ENCODE assay signal across 13 mouse cellular contexts in the genomic region with DNA sequence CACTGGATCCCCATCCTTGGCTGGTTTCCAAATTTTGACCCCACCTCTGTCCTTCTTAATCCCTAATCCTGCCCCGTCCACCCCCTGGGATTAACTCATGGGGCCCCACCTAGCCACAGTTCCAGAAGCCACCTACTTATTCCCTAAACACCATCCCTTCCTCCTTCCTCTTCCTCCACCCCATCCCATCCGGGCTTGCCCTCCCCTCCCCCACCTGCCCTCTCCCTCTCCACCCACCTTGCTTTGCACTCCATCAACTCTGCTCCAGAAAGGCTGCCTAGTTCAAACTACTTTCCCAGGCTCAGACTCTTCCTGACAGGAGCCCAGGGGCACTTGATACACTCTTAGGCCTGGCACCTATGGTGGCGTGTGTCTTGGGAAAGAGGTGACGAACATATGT. TPM values are rescaled to one million over a fixed set of nuclear protein-coding genes. Genes with fewer than 3 reads are reported as not detected.
DNase-seq lines count a peak whose midpoint lies in the region; ATAC-seq and TF ChIP-seq lines count a peak whose summit lies in the region.
"Had no signal": no experiment of that assay in that cellular context is flagged by ENCODE, and none has a peak within 500 bp of the region (broad histone marks: within the 10 kb centered on the region; RNA-seq: fewer than 3 reads in every experiment).

Klk13 (plus strand) TSS at position 301 of the 400 bp plus-strand sequence.

- TF ChIP-seq EP300 in liver, postnatal 0 days (IDR thresholded peaks at IDR 0.05; ENCODE audit: low read depth) = no peak

- TF ChIP-seq CTCF in liver, postnatal 0 days (IDR thresholded peaks at IDR 0.05; ENCODE audit: low read depth) = no peak

- no peak within 1 kb of the TSS for H3K4me3 ChIP-seq in heart, embryonic 11.5 days (ENCODE audit: low read depth, low read length)
- H3K4me3 ChIP-seq in liver, embryonic 11.5 days (ENCODE audit: low read depth, low read length) = no peak within 1 kb of the TSS
- no peak within 1 kb of the TSS for H3K4me3 ChIP-seq in liver, postnatal 0 days (ENCODE audit: low read depth, low read length)
- H3K4me3 ChIP-seq in ES-E14 (ENCODE audit: insufficient read depth in 1 of 2, low read depth in 1 of 2, low read length in 2 of 2, poor library complexity in 1 of 2, severe bottlenecking in 1 of 2) = peak within 1 kb of the TSS; percentile 32 to 63
- no peak within 1 kb of the TSS for H3K4me3 ChIP-seq in limb, embryonic 14.5 days (replicated peaks; ENCODE audit: low read length)
- H3K4me3 ChIP-seq: myocyte had no signal

- TF ChIP-seq POLR2A in limb, embryonic 14.5 days (IDR thresholded peaks at IDR 0.05; ENCODE audit: borderline replicate concordance, extremely low read depth, insufficient read depth, insufficient read length) = no peak

- H3K4me2 ChIP-seq in heart, embryonic 11.5 days = peak within 1 kb of the TSS; percentile 47
- peak within 1 kb of the TSS; percentile 18; the same call in 1 of the 2 replicates for H3K4me2 ChIP-seq in liver, embryonic 11.5 days
- H3K4me2 ChIP-seq in liver, postnatal 0 days (ENCODE audit: low read depth, low read length) = no peak within 1 kb of the TSS
- H3K4me2 ChIP-seq in limb, embryonic 14.5 days (replicated peaks; ENCODE audit: low read depth, low read length, severe bottlenecking) = peak within 1 kb of the TSS; percentile 13; the same call in 1 of the 2 replicates

- no peaks in the 10 kb centered on the region for H3K36me3 ChIP-seq in heart, embryonic 11.5 days (ENCODE audit: control insufficient read depth, insufficient read depth, low read length)
- H3K36me3 ChIP-seq in liver, embryonic 11.5 days (ENCODE audit: control insufficient read depth, insufficient read depth, low read length) = no peaks in the 10 kb centered on the region
- no peaks in the 10 kb centered on the region for H3K36me3 ChIP-seq in liver, postnatal 0 days (replicated peaks; ENCODE audit: insufficient read depth, low read length)
- no peaks in the 10 kb centered on the region for H3K36me3 ChIP-seq in ES-E14 (ENCODE audit: control insufficient read depth, insufficient read depth, low read length, poor library complexity, severe bottlenecking)
- H3K36me3 ChIP-seq in limb, embryonic 14.5 days (ENCODE audit: control insufficient read depth, insufficient read depth, low read length) = no peaks in the 10 kb centered on the region

- no peak within 1 kb of the TSS for H3K27ac ChIP-seq in heart, embryonic 11.5 days (ENCODE audit: low read depth, low read length)
- H3K27ac ChIP-seq in liver, embryonic 11.5 days (ENCODE audit: low read depth, low read length) = no peak within 1 kb of the TSS
- no peak within 1 kb of the TSS for H3K27ac ChIP-seq in liver, postnatal 0 days (ENCODE audit: low read depth)
- no peak within 1 kb of the TSS for H3K27ac ChIP-seq in ES-E14 (ENCODE audit: insufficient read depth, low read depth, low read length, poor library complexity, severe bottlenecking)
- no peak within 1 kb of the TSS for H3K27ac ChIP-seq in limb, embryonic 14.5 days (replicated peaks; ENCODE audit: low read depth, low read length)

- ATAC-seq in heart, embryonic 11.5 days (replicated peaks; ENCODE audit: insufficient number of reproducible peaks, low FRiP score, low TSS enrichment) = no peak
- no peak for ATAC-seq in liver, embryonic 11.5 days (replicated peaks; ENCODE audit: low FRiP score)
- no peak for ATAC-seq in liver, postnatal 0 days
- no peak for ATAC-seq in limb, embryonic 14.5 days (ENCODE audit: low FRiP score, low read depth)

- no peak for DNase-seq in heart, adult 8-10 months (ENCODE audit: low spot score)
- no peak for DNase-seq in liver, embryonic 11.5 days (ENCODE audit: low spot score)
- no peak for DNase-seq in liver, postnatal 0 days
- DNase-seq in ES-E14 (ENCODE audit: low read depth, low spot score) = no peak
- no peak for DNase-seq in limb, embryonic 14.5 days (ENCODE audit: low spot score)
- DNase-seq in urinary bladder, postnatal 36 days (ENCODE audit: low spot score in 2 of 2) = no peak
- DNase-seq in adrenal gland, postnatal 25 days = no peak
- DNase-seq: adrenal gland, adult 8-10 months; kidney, adult 18-20 months; lung, postnatal 14 days had no signal

- H3K9me3 ChIP-seq in heart, embryonic 11.5 days (replicated peaks; ENCODE audit: control insufficient read depth, low read length) = no peaks in the 10 kb centered on the region
- H3K9me3 ChIP-seq in liver, embryonic 11.5 days (ENCODE audit: control insufficient read depth, low read length) = no peaks in the 10 kb centered on the region
- H3K9me3 ChIP-seq in liver, postnatal 0 days (ENCODE audit: low read length) = no peaks in the 10 kb centered on the region
- no peaks in the 10 kb centered on the region for H3K9me3 ChIP-seq in ES-E14 (ENCODE audit: control insufficient read depth, insufficient read depth, low read depth, low read length)
- H3K9me3 ChIP-seq in limb, embryonic 14.5 days (ENCODE audit: control insufficient read depth, low read length) = no peaks in the 10 kb centered on the region

- no peak within 1 kb of the TSS for H3K9ac ChIP-seq in heart, embryonic 11.5 days (ENCODE audit: low read depth, low read length)
- H3K9ac ChIP-seq in liver, embryonic 11.5 days (ENCODE audit: low read depth, low read length) = no peak within 1 kb of the TSS
- no peak within 1 kb of the TSS for H3K9ac ChIP-seq in liver, postnatal 0 days (replicated peaks)
- no peak within 1 kb of the TSS for H3K9ac ChIP-seq in ES-E14 (ENCODE audit: insufficient read depth, low read depth, low read length, poor library complexity, severe bottlenecking)
- H3K9ac ChIP-seq in limb, embryonic 14.5 days (ENCODE audit: low read depth, low read length, severe bottlenecking) = no peak within 1 kb of the TSS

- in situ Hi-C loops in ES-E14 (cut with MboI; ENCODE audit: low sequenced_read_pairs in 2 of 2, unreplicated experiment in 2 of 2) = no loop called here

- no peaks in the 10 kb centered on the region for H3K4me1 ChIP-seq in heart, embryonic 11.5 days (ENCODE audit: control insufficient read depth, insufficient read depth, low read length)
- no peaks in the 10 kb centered on the region for H3K4me1 ChIP-seq in liver, embryonic 11.5 days (replicated peaks; ENCODE audit: control insufficient read depth, insufficient read depth, low read length)
- H3K4me1 ChIP-seq in liver, postnatal 0 days (ENCODE audit: insufficient read depth) = no peaks in the 10 kb centered on the region
- H3K4me1 ChIP-seq in ES-E14 (ENCODE audit: control insufficient read depth in 2 of 2, insufficient read depth in 2 of 2, low read length in 2 of 2, poor library complexity in 1 of 2) = peaks cover 2 to 17% of the 10 kb centered on the region in 2 experiments; a peak in 3 of 4 replicates
- no peaks in the 10 kb centered on the region for H3K4me1 ChIP-seq in limb, embryonic 14.5 days (ENCODE audit: control insufficient read depth, insufficient read depth, low read length)

- peaks cover 6% of the 10 kb centered on the region; the same call in 1 of the 2 replicates for H3K27me3 ChIP-seq in heart, embryonic 11.5 days (ENCODE audit: control insufficient read depth, insufficient read depth, low read length)
- no peaks in the 10 kb centered on the region for H3K27me3 ChIP-seq in liver, embryonic 11.5 days (replicated peaks; ENCODE audit: control insufficient read depth, insufficient read depth, low read length)
- H3K27me3 ChIP-seq in liver, postnatal 0 days (ENCODE audit: insufficient read depth, low read length) = 0 out of 2 replicates have a peak, but pooled peaks cover 5% of the 10 kb centered on the region
- H3K27me3 ChIP-seq in limb, embryonic 14.5 days (ENCODE audit: control insufficient read depth, insufficient read depth, low read length) = no peaks in the 10 kb centered on the region

- WGBS in heart, embryonic 11.5 days (ENCODE audit: insufficient replicate concordance) = 50% methylated on average over 4 of the region's 4 CpGs
- WGBS in liver, embryonic 11.5 days = 50% methylated on average over 4 of the region's 4 CpGs
- 52% methylated on average over 4 of the region's 4 CpGs for WGBS in liver, postnatal 0 days (ENCODE audit: insufficient replicate concordance)
- 52% methylated on average over 4 of the region's 4 CpGs for WGBS in limb, embryonic 14.5 days

TF ChIP-seq in ES-E14, 5 proteins besides CTCF, POLR2A, EP300 and RAD21:
- no peak for TF ChIP-seq ZC3H11A (IDR thresholded peaks at IDR 0.05; ENCODE audit: borderline replicate concordance, low read depth, low read length)
- TF ChIP-seq CHD2 (IDR thresholded peaks at IDR 0.05; ENCODE audit: low read depth, low read length) = no peak

RNA-seq across cellular contexts. Expression of gene Klk13, which starts in this region (rescaled TPM):
- polyA plus RNA-seq in heart, embryonic 11.5 days (2014; fragmentation: Nextera tagmentation; extraction: Ambion mirVana) = 0.70 and 0.83 TPM in 2 replicates
- not detected for total RNA-seq in heart, adult 8-10 months (2022)
- polyA plus RNA-seq in liver, embryonic 11.5 days (2014; fragmentation: Nextera tagmentation; extraction: Ambion mirVana) = 0.44 and 0.56 TPM in 2 replicates
- not detected in 2 replicates for polyA plus RNA-seq in liver, postnatal 0 days (2015; fragmentation: Nextera tagmentation; extraction: Ambion mirVana)
- total RNA-seq in ES-E14 (2012; rRNA removed) = 0.36 and 1.5 TPM in 2 replicates
- 1.7 and 1.8 TPM in 2 replicates for polyA plus RNA-seq in limb, embryonic 14.5 days (2012; rRNA removed)
- 2.9 and 3.7 TPM in 2 replicates for polyA plus RNA-seq in limb, embryonic 14.5 days (2014; fragmentation: Nextera tagmentation; extraction: Ambion mirVana)
- total RNA-seq in adrenal gland, postnatal 25 days (2021) = not detected in 2 replicates
- total RNA-seq: left cerebral cortex, adult 18-20 months had no signal
- polyA plus RNA-seq: myocyte had no signal

Comparison
In these comparisons a context has a peak if more than half of its experiments do, and no peak if none do; other contexts are left out.
1. H3K4me3 ChIP-seq: peak in ES-E14 (2 of 2); none in heart, embryonic 11.5 days (single experiment), liver, embryonic 11.5 days (single experiment), liver, postnatal 0 days (single experiment) and limb, embryonic 14.5 days (single experiment).